In genomic region chr11:103610772-103611171, GRCm38 (mm10) we compare ENCODE assay signal across 40 mouse cellular contexts. TPM values are rescaled to one million over a fixed set of nuclear protein-coding genes. Genes with fewer than 3 reads are reported as not detected.
"Had no signal": no experiment of that assay in that cellular context is flagged by ENCODE, and none has a peak within 500 bp of the region (broad histone marks: within the 10 kb centered on the region; RNA-seq: fewer than 3 reads in every experiment).

No protein-coding gene starts in this region.

- H3K27ac ChIP-seq: limb, embryonic 10.5 days; limb, embryonic 12.5 days; limb, embryonic 13.5 days; limb, embryonic 15.5 days; liver, embryonic 12.5 days; liver, embryonic 13.5 days; liver, embryonic 14.5 days; liver, embryonic 15.5 days; lung, embryonic 15.5 days; macrophage; midbrain, embryonic 10.5 days; midbrain, embryonic 12.5 days; midbrain, embryonic 13.5 days; midbrain, embryonic 15.5 days; neural tube, embryonic 12.5 days; neural tube, embryonic 13.5 days had no signal

- H3K4me1 ChIP-seq: limb, embryonic 10.5 days; limb, embryonic 12.5 days; limb, embryonic 13.5 days; limb, embryonic 15.5 days; liver, embryonic 12.5 days; liver, embryonic 13.5 days; liver, embryonic 15.5 days; lung, embryonic 15.5 days; megakaryocyte, embryonic 14.5 days; midbrain, embryonic 10.5 days; midbrain, embryonic 12.5 days; midbrain, embryonic 13.5 days; midbrain, embryonic 15.5 days; neural tube, embryonic 12.5 days; neural tube, embryonic 13.5 days had no signal

- H3K9ac ChIP-seq: limb, embryonic 12.5 days; limb, embryonic 13.5 days; limb, embryonic 15.5 days; liver, embryonic 12.5 days; liver, embryonic 13.5 days; liver, embryonic 14.5 days; liver, embryonic 15.5 days; liver, postnatal 0 days; lung, embryonic 14.5 days; lung, embryonic 15.5 days; midbrain, embryonic 12.5 days; midbrain, embryonic 13.5 days; midbrain, embryonic 15.5 days; neural tube, embryonic 12.5 days; neural tube, embryonic 13.5 days had no signal

- DNase-seq: left cerebral cortex, postnatal 4 days; liver; liver, embryonic 13.5 days; liver, postnatal 0 days; lung, adult 18-20 months; lung, adult 2 months; lung, embryonic 14.5 days; lung, postnatal 10 days; lung, postnatal 14 days; lung, postnatal 36 days; midbrain, embryonic 14.5 days had no signal

- H3K4me3 ChIP-seq: limb, embryonic 10.5 days; limb, embryonic 12.5 days; limb, embryonic 13.5 days; limb, embryonic 15.5 days; liver, embryonic 12.5 days; liver, embryonic 13.5 days; liver, embryonic 15.5 days; lung, embryonic 15.5 days; megakaryocyte, embryonic 14.5 days; midbrain, embryonic 10.5 days; midbrain, embryonic 12.5 days; midbrain, embryonic 13.5 days; midbrain, embryonic 15.5 days; myocyte; neural tube, embryonic 12.5 days; neural tube, embryonic 13.5 days had no signal

- ATAC-seq: liver, embryonic 12.5 days; liver, postnatal 0 days; lung, postnatal 0 days; midbrain, embryonic 13.5 days; midbrain, embryonic 15.5 days; midbrain, embryonic 16.5 days had no signal

- H3K9me3 ChIP-seq: limb, embryonic 10.5 days; limb, embryonic 12.5 days; limb, embryonic 13.5 days; limb, embryonic 15.5 days; liver, embryonic 12.5 days; liver, embryonic 13.5 days; liver, embryonic 15.5 days; lung, embryonic 15.5 days; megakaryocyte, embryonic 14.5 days; midbrain, embryonic 10.5 days; midbrain, embryonic 12.5 days; midbrain, embryonic 13.5 days; midbrain, embryonic 15.5 days; neural tube, embryonic 12.5 days; neural tube, embryonic 13.5 days had no signal

- H3K36me3 ChIP-seq: limb, embryonic 10.5 days; limb, embryonic 12.5 days; limb, embryonic 13.5 days; limb, embryonic 15.5 days; liver, embryonic 12.5 days; liver, embryonic 13.5 days; liver, embryonic 15.5 days; lung, embryonic 15.5 days; midbrain, embryonic 10.5 days; midbrain, embryonic 12.5 days; midbrain, embryonic 13.5 days; midbrain, embryonic 15.5 days; neural tube, embryonic 12.5 days; neural tube, embryonic 13.5 days had no signal

RNA-seq across cellular contexts. Expression of gene Gm884, which starts 10.2 kb away (rescaled TPM):
- total RNA-seq: left cerebral cortex, postnatal 25 days; left cerebral cortex, postnatal 4 days; liver, adult 2 months; megakaryocyte progenitor cell, adult 5-6 weeks; megakaryocyte, adult 5-6 weeks; megakaryocyte-erythroid progenitor cell, adult 5-6 weeks had no signal

RNA-seq across cellular contexts. Expression of gene Lyzl6, which starts 27.9 kb away (rescaled TPM):
- total RNA-seq: left cerebral cortex, postnatal 10 days; left cerebral cortex, postnatal 14 days; left cerebral cortex, postnatal 25 days; left cerebral cortex, postnatal 36 days; left cerebral cortex, postnatal 4 days; liver, adult 2 months; megakaryocyte progenitor cell, adult 5-6 weeks; megakaryocyte, adult 5-6 weeks; megakaryocyte-erythroid progenitor cell, adult 5-6 weeks; midbrain, postnatal 0 days; monocyte, adult 5-6 weeks had no signal

RNA-seq across cellular contexts. Expression of gene Rprml, which starts 38.6 kb away (rescaled TPM):
- total RNA-seq: liver, adult 2 months; megakaryocyte progenitor cell, adult 5-6 weeks; megakaryocyte, adult 5-6 weeks; megakaryocyte-erythroid progenitor cell, adult 5-6 weeks; monocyte, adult 5-6 weeks had no signal
